Mouse (Mus musculus): ENCODE measurements around the gene Srp68. TPM values are rescaled to one million over a fixed set of nuclear protein-coding genes. Genes with fewer than 3 reads are reported as not detected.
"Not testable (repeated sequence)": the region's sequence is repeated elsewhere in the genome, so short reads cannot be mapped to it uniquely, and the experiment has no call there.

The Srp68 gene
- polyA plus RNA-seq, 1 experiment from 2014 or later = 106 TPM

DNA sequence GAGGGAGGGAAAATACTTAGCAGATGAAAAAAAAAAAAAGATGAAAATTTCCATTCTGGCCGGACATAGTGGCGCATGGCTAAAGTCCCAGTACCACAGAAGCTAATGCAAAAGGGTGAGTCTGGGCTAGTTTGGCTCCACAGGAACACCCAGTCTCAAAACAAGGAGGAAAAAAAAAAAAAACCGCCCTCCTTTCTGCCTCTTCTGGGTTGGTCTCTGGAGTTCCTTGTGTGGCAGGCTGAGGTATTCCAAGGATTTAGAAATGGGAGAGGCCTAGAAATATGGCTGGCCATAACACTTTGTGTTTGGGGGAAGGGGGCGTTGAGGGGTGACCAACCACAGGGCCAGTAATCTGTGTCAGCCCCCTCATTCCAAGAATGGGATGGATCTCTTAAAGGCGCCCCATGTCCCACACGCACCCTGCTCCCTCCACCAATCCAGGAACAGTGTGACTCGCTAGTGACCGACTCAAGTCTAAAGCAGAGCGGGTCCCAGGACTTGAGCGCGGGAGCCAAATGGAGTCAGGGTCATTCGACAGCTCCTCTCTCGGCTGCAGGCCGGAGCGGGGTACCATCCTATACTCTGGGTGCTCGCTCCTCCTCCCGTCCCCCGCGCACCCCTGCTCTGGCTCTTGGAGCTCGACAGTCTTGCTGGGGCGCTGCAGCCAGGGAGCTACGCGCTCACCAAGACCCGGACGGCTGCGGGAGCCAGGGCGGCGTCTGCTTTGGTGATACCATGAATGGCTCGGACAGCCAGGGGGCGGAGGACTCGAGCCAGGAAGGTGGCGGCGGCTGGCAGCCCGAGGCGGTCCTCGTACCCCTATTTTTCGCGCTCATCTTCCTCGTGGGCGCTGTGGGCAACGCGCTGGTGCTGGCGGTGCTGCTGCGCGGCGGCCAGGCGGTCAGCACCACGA lies 7.0 kb upstream of the Srp68 start, which contains the start of gene Galr2:
Gene Galr2 (plus strand): TSS at position 189 of the 913 bp plus-strand sequence.
- H3K4me3 ChIP-seq = peak within 1 kb of the TSS; percentile 46
- no peaks in the 10 kb centered on the region for H3K36me3 ChIP-seq
- peaks cover 65% of the 10 kb centered on the region for H3K27me3 ChIP-seq (ENCODE audit: low read depth, poor library complexity, severe bottlenecking)
- H3K27ac ChIP-seq (replicated peaks) = no peak within 1 kb of the TSS
- peak; percentile 45 for DNase-seq (ENCODE audit: low spot score)
- H3K9me3 ChIP-seq (replicated peaks) = no peaks in the 10 kb centered on the region
- peaks cover 23% of the 10 kb centered on the region for H3K4me1 ChIP-seq
- WGBS = 6% methylated on average over 48 of the region's 48 CpGs

DNA sequence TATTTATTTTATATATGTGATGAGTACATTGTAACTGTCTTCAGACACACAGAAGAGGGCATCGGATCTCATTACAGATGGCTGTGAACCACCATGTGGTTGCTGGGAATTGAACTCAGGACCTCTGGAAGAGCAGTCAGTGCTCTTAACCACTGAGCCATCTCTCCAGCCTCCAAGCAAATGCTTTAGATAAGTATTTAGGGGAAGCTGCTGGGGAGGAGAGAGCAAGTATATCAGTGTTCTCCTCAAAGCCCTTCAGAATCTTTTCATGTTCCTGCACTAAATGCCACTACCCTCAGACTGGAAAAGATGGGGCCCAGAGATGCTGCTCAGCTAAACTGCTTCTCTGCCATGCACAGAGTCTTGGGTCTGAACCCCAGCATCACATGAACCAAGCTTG lies 3.2 kb upstream of the Srp68 start:
- not testable (repeated sequence) for H3K9me3 ChIP-seq (replicated peaks); H3K27ac ChIP-seq (replicated peaks); H3K4me3 ChIP-seq; H3K36me3 ChIP-seq; DNase-seq (ENCODE audit: low spot score)
- 93% methylated on average over 1 of the region's 1 CpGs for WGBS
- H3K4me1 ChIP-seq = peaks cover 36% of the 10 kb centered on the region
- peaks cover 27% of the 10 kb centered on the region for H3K27me3 ChIP-seq (ENCODE audit: low read depth, poor library complexity, severe bottlenecking)

DNA sequence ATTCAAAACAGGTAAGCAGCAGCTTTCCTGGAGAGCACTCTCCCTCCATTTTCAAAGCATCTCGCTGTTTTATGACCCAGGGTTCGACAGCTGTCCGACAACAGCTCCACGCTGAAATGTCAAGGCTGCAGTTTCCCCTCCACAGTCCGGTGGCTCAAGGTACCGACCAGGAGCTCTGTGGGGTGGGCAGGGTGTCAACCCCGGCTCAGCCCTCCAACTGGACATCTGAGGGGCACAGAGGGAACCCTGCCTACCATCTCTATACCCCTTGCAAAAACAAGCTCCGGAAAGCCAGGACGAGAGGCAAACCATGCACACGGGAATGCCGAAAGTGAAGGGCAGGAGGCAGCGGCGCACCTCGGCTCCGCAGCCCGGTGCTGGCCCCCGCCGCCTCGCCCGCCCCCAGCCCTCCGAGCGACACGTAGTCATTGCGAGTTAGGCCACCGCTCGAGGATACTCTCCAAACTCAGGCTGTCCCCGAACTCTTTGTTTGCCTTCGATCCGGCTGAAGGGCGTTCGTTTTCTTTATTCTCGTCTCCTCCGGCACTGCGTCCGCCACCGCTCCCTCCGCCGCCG lies 460 bp downstream of the Srp68 start:
- H3K9me3 ChIP-seq (replicated peaks) = no peaks in the 10 kb centered on the region
- peaks cover 41% of the 10 kb centered on the region for H3K36me3 ChIP-seq
- DNase-seq (ENCODE audit: low spot score) = no peak
- WGBS = under 1% methylated on average over 39 of the region's 39 CpGs
- H3K27ac ChIP-seq (replicated peaks) = peak overlapping the region; percentile 93
- H3K27me3 ChIP-seq (ENCODE audit: low read depth, poor library complexity, severe bottlenecking) = no peaks in the 10 kb centered on the region
- H3K4me1 ChIP-seq = peaks cover 28% of the 10 kb centered on the region
- H3K4me3 ChIP-seq = peak overlapping the region; percentile 97

DNA sequence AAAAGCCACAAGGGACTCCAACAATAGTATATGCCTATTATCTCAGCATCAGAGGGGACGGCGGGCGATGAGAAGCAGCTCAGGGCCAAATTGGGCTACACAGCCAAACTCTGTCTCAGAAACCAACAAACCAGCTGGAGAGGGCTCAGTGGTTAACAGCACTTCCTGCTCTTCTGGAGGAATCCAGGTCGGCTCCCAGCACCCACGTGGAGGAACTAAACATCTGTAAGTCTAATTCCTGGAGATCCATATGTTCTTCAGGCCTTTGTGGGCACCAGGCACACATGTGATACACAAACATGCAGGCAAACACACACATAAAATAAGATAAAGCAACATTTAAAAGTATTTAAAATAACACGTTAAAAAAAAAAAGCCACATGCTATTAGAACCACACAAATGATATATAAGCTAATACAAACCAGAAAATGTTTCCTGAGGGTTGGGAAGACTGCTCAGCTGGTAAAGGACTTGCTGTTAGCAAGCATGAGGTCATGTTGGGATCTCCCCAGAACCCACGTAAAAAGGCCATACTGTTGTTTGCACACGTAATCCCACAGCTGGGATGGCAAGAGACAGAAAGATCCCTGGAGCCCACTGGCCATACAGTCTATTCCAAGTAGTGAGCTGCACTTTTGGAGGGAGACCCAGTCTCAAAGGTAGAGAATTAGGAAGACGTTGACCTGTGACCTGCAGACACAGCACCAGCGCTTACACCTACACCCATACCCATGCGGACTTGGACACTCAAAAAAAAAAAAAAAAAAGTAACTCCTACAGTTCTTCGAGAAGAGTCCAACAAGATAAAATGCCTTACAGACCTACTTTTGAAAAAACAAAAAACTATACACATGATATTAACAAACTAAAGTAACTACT lies 1.2 kb downstream of the Srp68 start:
- peak overlapping the region; percentile 97 for H3K4me3 ChIP-seq
- no peak for DNase-seq (ENCODE audit: low spot score)
- H3K27me3 ChIP-seq (ENCODE audit: low read depth, poor library complexity, severe bottlenecking) = no peaks in the 10 kb centered on the region
- peaks cover 28% of the 10 kb centered on the region for H3K4me1 ChIP-seq
- H3K36me3 ChIP-seq = peaks cover 49% of the 10 kb centered on the region
- 67% methylated on average over 12 of the region's 12 CpGs for WGBS
- H3K9me3 ChIP-seq (replicated peaks) = no peaks in the 10 kb centered on the region
- H3K27ac ChIP-seq (replicated peaks) = peak overlapping the region; percentile 93

DNA sequence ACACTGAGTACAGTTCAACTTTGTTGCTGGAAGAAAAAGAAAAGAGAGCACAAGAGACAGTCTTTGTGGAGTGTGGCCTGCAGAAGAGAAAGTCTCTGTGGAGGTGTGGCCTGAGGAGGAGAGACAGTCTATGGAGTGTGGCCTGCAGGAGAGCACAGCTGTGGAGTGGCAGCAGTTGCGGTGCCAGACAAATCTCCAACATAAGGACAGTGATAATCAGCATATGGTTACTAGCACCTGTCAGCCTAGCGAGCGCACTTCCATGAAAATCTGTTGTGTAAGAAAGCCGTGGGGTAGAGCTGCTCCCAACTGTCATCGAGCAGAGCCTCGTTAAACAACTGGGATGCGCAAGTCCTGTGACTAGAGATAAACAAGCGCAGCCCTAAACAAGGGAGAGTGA lies 4.5 kb downstream of the Srp68 start:
- Histone ChIP-seq H3K4me3 (no peak overlapping the region), H3K9me3 (replicated peaks) (no peaks in the 10 kb centered on the region), H3K27me3 (ENCODE audit: low read depth, poor library complexity, severe bottlenecking) (no peaks in the 10 kb centered on the region), H3K36me3 (peaks cover 81% of the 10 kb centered on the region), H3K4me1 (peaks cover 23% of the 10 kb centered on the region), H3K27ac (replicated peaks) (no peak overlapping the region)
- no peak for DNase-seq (ENCODE audit: low spot score)
- 98% methylated on average over 8 of the region's 8 CpGs for WGBS

DNA sequence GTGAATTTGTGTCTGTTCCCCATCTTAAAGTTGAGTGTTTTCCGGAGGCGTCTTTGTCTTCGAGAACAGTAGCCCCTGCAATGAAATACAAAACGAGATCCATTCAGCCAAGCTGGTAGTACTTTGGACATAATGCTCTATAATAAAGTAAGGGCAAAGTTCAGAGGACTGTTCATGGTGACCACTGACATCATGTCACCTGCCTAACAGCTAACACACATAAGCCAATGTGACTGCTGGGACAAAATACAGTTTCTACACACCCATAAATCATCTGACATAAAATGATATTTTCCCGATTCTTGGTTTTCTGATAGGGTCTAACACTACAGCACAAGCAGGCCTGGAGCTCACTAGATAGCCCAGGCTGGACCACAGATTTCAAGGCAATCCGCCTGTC lies 5.7 kb downstream of the Srp68 start:
- 96% methylated on average over 6 of the region's 6 CpGs for WGBS
- Histone ChIP-seq H3K27me3 (ENCODE audit: low read depth, poor library complexity, severe bottlenecking) (no peaks in the 10 kb centered on the region), H3K36me3 (peaks cover 94% of the 10 kb centered on the region), H3K27ac (replicated peaks) (no peak overlapping the region), H3K4me1 (peaks cover 17% of the 10 kb centered on the region), H3K9me3 (replicated peaks) (no peaks in the 10 kb centered on the region), H3K4me3 (no peak overlapping the region)
- DNase-seq (ENCODE audit: low spot score) = no peak

DNA sequence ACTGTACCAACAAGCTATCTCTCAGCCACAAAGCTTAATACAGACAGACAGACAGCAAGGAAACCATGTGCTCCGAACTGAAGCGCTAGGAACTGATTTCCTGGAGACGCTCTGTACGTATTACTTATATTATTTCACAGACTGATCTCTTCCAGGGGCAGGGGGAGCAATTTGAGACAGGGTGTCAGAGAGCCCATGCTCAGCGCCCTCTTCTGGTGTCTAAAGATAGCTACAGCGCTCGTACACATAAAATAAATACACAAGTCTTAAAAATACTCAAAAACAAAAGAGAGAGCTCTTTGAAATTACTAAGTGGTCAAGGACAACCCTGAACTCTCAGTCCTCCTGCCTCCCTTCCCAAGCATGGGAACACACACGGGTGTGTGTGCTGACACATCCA lies 6.4 kb downstream of the Srp68 start:
- Histone ChIP-seq H3K9me3 (replicated peaks) (no peaks in the 10 kb centered on the region), H3K27ac (replicated peaks) (no peak overlapping the region), H3K4me1 (peaks cover 11% of the 10 kb centered on the region), H3K4me3 (no peak overlapping the region), H3K27me3 (ENCODE audit: low read depth, poor library complexity, severe bottlenecking) (no peaks in the 10 kb centered on the region), H3K36me3 (peaks cover 100% of the 10 kb centered on the region)
- 87% methylated on average over 8 of the region's 8 CpGs for WGBS
- DNase-seq (ENCODE audit: low spot score) = no peak

DNA sequence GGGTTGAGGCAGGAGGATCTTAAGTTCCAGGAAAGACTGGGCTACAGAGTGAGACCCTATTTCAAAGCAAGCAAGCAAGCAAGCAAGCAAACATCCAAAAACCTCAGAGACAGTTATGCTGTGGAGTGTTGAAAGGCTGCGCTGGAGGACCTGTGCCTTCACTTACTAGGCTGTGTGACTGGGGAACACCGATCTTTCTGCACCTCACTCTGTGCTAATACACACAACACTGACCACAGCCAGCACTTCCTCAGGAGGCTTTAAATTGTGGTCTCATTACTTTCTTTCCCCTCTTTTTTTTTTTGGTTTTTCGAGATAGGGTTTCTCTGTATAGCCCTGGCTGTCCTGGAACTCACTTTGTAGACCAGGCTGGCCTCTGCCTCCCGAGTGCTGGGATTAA lies 8.2 kb downstream of the Srp68 start:
- no peak for DNase-seq (ENCODE audit: low spot score)
- Histone ChIP-seq H3K4me1 (no peaks in the 10 kb centered on the region), H3K36me3 (peaks cover 100% of the 10 kb centered on the region), H3K4me3 (no peak overlapping the region), H3K9me3 (replicated peaks) (no peaks in the 10 kb centered on the region), H3K27ac (replicated peaks) (no peak overlapping the region), H3K27me3 (ENCODE audit: low read depth, poor library complexity, severe bottlenecking) (no peaks in the 10 kb centered on the region)
- WGBS = 88% methylated on average over 4 of the region's 4 CpGs

DNA sequence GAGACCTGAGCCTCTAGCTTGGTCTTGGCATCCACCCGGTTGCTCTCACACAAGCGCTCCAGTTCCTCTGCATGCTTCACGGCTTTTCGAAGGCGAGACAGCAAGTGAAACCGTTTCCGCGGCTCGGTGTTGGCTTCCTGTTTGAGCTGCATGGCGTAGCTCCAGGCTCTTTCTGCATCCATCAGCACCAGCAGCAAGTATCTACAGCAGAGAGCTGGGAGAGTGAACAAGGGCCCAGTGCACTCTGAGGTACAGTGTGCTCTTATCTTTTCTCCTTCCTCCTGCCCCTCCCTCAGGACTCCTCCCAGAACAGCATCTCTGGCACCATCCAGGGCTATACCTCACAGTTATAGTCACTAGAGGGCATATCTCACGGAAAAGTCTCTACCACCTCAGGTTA lies 8.7 kb downstream of the Srp68 start:
- no peaks in the 10 kb centered on the region for H3K4me1 ChIP-seq
- H3K9me3 ChIP-seq (replicated peaks) = no peaks in the 10 kb centered on the region
- 92% methylated on average over 11 of the region's 11 CpGs for WGBS
- no peak overlapping the region for H3K27ac ChIP-seq (replicated peaks)
- peaks cover 100% of the 10 kb centered on the region for H3K36me3 ChIP-seq
- no peak overlapping the region for H3K4me3 ChIP-seq
- DNase-seq (ENCODE audit: low spot score) = no peak
- H3K27me3 ChIP-seq (ENCODE audit: low read depth, poor library complexity, severe bottlenecking) = no peaks in the 10 kb centered on the region

DNA sequence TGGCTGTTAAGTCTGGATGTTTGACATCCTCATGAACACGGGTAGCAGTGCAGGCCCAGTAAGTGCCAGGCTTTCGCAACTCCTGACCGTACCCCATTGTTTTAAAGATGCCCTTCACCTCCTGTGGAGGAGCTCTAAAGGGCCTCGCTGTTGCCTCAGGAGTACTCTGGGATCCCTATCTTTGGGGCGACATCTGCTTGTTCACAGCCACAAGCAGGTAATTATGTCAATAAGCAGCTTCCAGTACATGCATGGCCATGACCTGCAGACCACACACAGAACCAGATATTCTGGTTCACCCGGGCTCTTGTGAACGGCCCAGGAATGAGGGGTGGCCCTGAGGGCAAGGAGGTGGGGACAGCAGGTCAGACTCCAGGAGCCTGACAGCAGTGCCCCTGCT lies 13.8 kb downstream of the Srp68 start:
- H3K9me3 ChIP-seq (replicated peaks) = no peaks in the 10 kb centered on the region
- no peaks in the 10 kb centered on the region for H3K4me1 ChIP-seq
- no peak for DNase-seq (ENCODE audit: low spot score)
- no peaks in the 10 kb centered on the region for H3K27me3 ChIP-seq (ENCODE audit: low read depth, poor library complexity, severe bottlenecking)
- H3K27ac ChIP-seq (replicated peaks) = no peak overlapping the region
- H3K36me3 ChIP-seq = peaks cover 100% of the 10 kb centered on the region
- H3K4me3 ChIP-seq = no peak overlapping the region
- 92% methylated on average over 7 of the region's 7 CpGs for WGBS

DNA sequence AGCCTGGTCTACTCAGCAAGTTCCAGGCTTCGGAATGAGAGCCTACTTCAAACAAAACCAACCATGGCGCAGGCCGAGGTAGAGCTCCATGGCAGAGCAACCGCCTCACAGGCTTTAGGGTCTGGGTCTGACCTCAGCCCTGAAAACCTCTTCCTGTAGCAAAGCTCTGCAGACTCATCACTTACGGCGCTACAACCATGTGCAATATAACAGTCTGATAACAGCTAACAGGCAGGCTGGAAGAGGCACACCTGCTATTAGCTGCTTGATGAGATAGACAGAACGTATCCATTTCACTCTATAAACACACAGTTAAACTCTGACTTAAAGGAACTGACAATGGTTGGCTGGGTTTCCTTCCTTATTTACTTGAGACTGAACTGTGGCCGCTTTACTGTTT lies 14.6 kb downstream of the Srp68 start:
- Histone ChIP-seq H3K4me1 (no peaks in the 10 kb centered on the region), H3K27me3 (ENCODE audit: low read depth, poor library complexity, severe bottlenecking) (no peaks in the 10 kb centered on the region), H3K27ac (replicated peaks) (no peak overlapping the region), H3K9me3 (replicated peaks) (no peaks in the 10 kb centered on the region), H3K4me3 (no peak overlapping the region), H3K36me3 (peaks cover 100% of the 10 kb centered on the region)
- 94% methylated on average over 8 of the region's 8 CpGs for WGBS
- no peak for DNase-seq (ENCODE audit: low spot score)

DNA sequence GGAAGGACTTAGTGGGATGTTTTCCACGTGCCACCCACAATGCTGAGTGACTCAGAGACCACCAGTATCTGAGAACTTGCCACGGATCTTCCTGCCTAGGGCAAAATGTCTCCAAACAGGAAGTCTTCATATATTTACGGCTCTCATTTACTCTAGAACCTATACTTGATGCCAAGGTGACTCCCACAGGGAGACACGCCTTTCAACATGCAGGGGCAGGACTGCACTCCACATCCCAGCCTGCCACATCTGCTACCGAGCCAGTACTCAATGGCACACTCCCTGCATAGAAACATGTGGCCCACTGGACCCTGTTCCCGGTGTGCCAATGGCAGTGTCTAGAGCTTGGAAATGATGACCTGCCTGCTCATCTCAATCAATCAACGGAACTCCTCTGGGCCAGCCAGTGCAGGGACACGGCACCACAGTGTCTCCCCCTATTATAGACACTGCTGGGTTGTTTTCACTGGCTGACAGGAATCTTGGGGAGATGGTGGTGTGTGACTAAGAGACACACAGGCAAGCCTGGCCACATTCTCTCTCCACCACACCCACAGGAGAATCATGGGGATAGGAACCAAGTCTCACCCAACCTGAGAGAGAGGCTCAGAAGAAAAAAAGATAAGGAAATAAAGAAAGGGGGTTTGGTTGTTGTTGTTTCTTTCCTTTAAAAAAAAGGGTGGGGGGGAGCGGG lies 17.9 kb downstream of the Srp68 start:
- Histone ChIP-seq H3K9me3 (replicated peaks) (no peaks in the 10 kb centered on the region), H3K36me3 (peaks cover 100% of the 10 kb centered on the region)
- 92% methylated on average over 9 of the region's 9 CpGs for WGBS

More for the DNA sequence above, 17.9 kb downstream of the Srp68 start:
- Histone ChIP-seq H3K27ac (replicated peaks) (no peak overlapping the region), H3K27me3 (ENCODE audit: low read depth, poor library complexity, severe bottlenecking) (no peaks in the 10 kb centered on the region), H3K4me3 (no peak overlapping the region), H3K4me1 (no peaks in the 10 kb centered on the region)
- DNase-seq (ENCODE audit: low spot score) = no peak
